Mouse (Mus musculus): ENCODE data around the gene Sin3b. TPM values are rescaled to one million over a fixed set of nuclear protein-coding genes. Genes with fewer than 3 reads are reported as not detected.
"Not testable (repeated sequence)": the region's sequence is repeated elsewhere in the genome, so short reads cannot be mapped to it uniquely, and the experiment has no call there.

Sin3b gene
- total and polyA plus RNA-seq, 3 experiments: 118 to 183 (median 132) TPM

DNA sequence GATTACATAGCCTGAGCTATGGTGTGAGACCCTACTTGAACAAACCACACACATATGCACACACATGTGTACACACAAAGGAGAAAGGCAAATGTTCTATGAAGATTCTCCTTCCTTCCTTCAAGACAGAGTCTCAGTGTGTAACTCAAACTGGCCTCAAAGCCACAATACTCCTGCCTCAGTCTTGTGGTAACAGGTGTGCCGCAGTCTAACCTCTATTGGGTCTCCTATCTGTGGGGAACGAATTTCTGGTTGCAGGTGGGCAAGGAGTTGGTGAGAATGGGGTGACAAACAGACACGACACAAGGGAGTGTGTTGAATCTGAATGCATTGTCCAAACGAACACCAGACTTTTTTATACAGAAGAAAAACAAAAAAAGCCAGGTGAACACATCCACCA, 46.6 kb upstream of the Sin3b start:
- H3K9me3 ChIP-seq (replicated peaks; ENCODE audit: low read length): no peaks in the 10 kb centered on the region
- no peaks in the 10 kb centered on the region for H3K27me3 ChIP-seq (replicated peaks)
- H3K79me2 ChIP-seq (replicated peaks; ENCODE audit: control insufficient read depth, extremely low read depth, insufficient read depth, poor library complexity, severe bottlenecking): no peaks in the 10 kb centered on the region
- H3K4me1 ChIP-seq (ENCODE audit: control insufficient read depth in 1 of 2, insufficient read depth in 2 of 2): peaks cover 7 to 23% of the 10 kb centered on the region in 2 experiments
- no peaks in the 10 kb centered on the region for H3K36me3 ChIP-seq (replicated peaks in 1 of 2; ENCODE audit: control insufficient read depth in 1 of 2, insufficient read depth in 1 of 2, low read length in 1 of 2)
- no peak overlapping the region for H3K9ac ChIP-seq (ENCODE audit: insufficient read depth, low read depth)
- TF ChIP-seq TBP (conservative IDR thresholded peaks at IDR 0.05; ENCODE audit: low read depth, low read length): no peak
- TF ChIP-seq ELF1 (IDR thresholded peaks at IDR 0.05; ENCODE audit: low read depth, low read length): no peak
- no peak for TF ChIP-seq SMC3 (IDR thresholded peaks at IDR 0.05; ENCODE audit: low read depth, low read length)
- no peak for TF ChIP-seq TCF12 (IDR thresholded peaks at IDR 0.05; ENCODE audit: low read depth, low read length)
- TF ChIP-seq GABPA (IDR thresholded peaks at IDR 0.05; ENCODE audit: insufficient replicate concordance, low read depth, low read length): no peak
- no peak for TF ChIP-seq ZNF384 (IDR thresholded peaks at IDR 0.05; ENCODE audit: low read depth, low read length)
- no peak for TF ChIP-seq EP300 (IDR thresholded peaks at IDR 0.05; ENCODE audit: low read length)
- TF ChIP-seq USF2 (conservative IDR thresholded peaks at IDR 0.05; ENCODE audit: low read depth, low read length): no peak
- no peak for TF ChIP-seq UBTF (IDR thresholded peaks at IDR 0.05; ENCODE audit: low read depth, low read length)
- no peak for TF ChIP-seq MAFK (IDR thresholded peaks at IDR 0.05; ENCODE audit: insufficient replicate concordance, low read length)
- no peak for TF ChIP-seq CHD1 (IDR thresholded peaks at IDR 0.05; ENCODE audit: low read depth, low read length)
- no peak for TF ChIP-seq POLR2AphosphoS2 (IDR thresholded peaks at IDR 0.05; ENCODE audit: low read depth, low read length)
- TF ChIP-seq ZKSCAN1 (IDR thresholded peaks at IDR 0.05; ENCODE audit: borderline replicate concordance, low read depth, low read length): no peak
- TF ChIP-seq POLR2A (IDR thresholded peaks at IDR 0.05; ENCODE audit: low read depth, low read length): no peak
- TF ChIP-seq ETS1 (conservative IDR thresholded peaks at IDR 0.05; ENCODE audit: low read depth, low read length): no peak
- no peak for TF ChIP-seq USF1 (IDR thresholded peaks at IDR 0.05; ENCODE audit: low read depth, low read length)
- no peak for TF ChIP-seq ZC3H11A (IDR thresholded peaks at IDR 0.05; ENCODE audit: low read depth, low read length)
- H3K4me2 ChIP-seq (ENCODE audit: insufficient read depth, low read depth, poor library complexity, severe bottlenecking): no peak overlapping the region
- dilution Hi-C loops (cut with MboI; ENCODE audit: extremely low pct_ligation_motif_present, extremely low pct_unique_long_range_greater_than_20kb, low sequenced_read_pairs): no loop called here
- in situ Hi-C loops (cut with MboI; ENCODE audit: low pct_ligation_motif_present, low pct_unique_long_range_greater_than_20kb, low sequenced_read_pairs): no loop called here
- no peak for DNase-seq (ENCODE audit: extremely low read depth)
- H3K27ac ChIP-seq (ENCODE audit: insufficient read depth, low read depth): no peak overlapping the region
- no peak overlapping the region for H3K4me3 ChIP-seq (replicated peaks in 1 of 3; ENCODE audit: low read depth in 2 of 3, low read length in 2 of 3, poor library complexity in 1 of 3)

DNA sequence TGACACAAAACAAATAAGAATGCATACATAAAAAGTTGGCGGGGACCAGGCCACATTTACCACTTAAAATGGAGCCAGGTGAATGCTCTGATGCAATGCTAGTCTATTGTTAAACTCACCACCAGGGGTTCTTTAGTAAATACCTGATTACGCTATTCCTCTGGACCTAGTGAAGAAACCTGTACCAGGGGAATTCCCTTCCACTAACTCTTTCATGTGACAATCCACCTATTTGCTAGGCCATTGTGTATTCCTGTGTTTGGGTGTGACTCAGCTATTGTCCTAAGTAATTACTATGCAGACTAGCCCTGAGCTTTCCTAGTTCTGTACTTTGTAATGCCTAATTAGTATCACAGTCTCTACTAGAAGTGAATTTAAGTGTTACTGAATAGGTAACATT, 46.2 kb upstream of the Sin3b start:
- DNase-seq (ENCODE audit: extremely low read depth); in situ Hi-C loops (cut with MboI; ENCODE audit: low pct_ligation_motif_present, low pct_unique_long_range_greater_than_20kb, low sequenced_read_pairs); H3K4me2 ChIP-seq (ENCODE audit: insufficient read depth, low read depth, poor library complexity, severe bottlenecking); H3K36me3 ChIP-seq (replicated peaks in 1 of 2; ENCODE audit: control insufficient read depth in 1 of 2, insufficient read depth in 1 of 2, low read length in 1 of 2); H3K9me3 ChIP-seq (replicated peaks; ENCODE audit: low read length); H3K79me2 ChIP-seq (replicated peaks; ENCODE audit: control insufficient read depth, extremely low read depth, insufficient read depth, poor library complexity, severe bottlenecking); H3K9ac ChIP-seq (ENCODE audit: insufficient read depth, low read depth); H3K27me3 ChIP-seq (replicated peaks); H3K27ac ChIP-seq (ENCODE audit: insufficient read depth, low read depth); dilution Hi-C loops (cut with MboI; ENCODE audit: extremely low pct_ligation_motif_present, extremely low pct_unique_long_range_greater_than_20kb, low sequenced_read_pairs); H3K4me3 ChIP-seq (replicated peaks in 1 of 3; ENCODE audit: low read depth in 2 of 3, low read length in 2 of 3, poor library complexity in 1 of 3): not testable (repeated sequence)
- H3K4me1 ChIP-seq (ENCODE audit: control insufficient read depth in 1 of 2, insufficient read depth in 2 of 2): peaks cover 9 to 27% of the 10 kb centered on the region in 2 experiments
